Mouse (Mus musculus) thymus, adult 2 months (tissue): ENCODE measurements around the gene Nek2.

ENCODE experiments used
- CTCF ChIP-seq: fragments of 200-500 bp; IDR thresholded peaks from 2 replicates; pipeline ENCODE4 v1.5.1; 2012; ENCODE audit warnings: mild to moderate bottlenecking, control low read depth, low read length, moderate library complexity, borderline replicate concordance; ENCODE audit not compliant: control insufficient read depth, poor library complexity, insufficient read depth; ENCODE audit errors: extremely low read depth
- POLR2A ChIP-seq: fragments of 200-500 bp; IDR thresholded peaks from 2 replicates; pipeline ENCODE4 v1.6.1; 2012; ENCODE audit warnings: mild to moderate bottlenecking, low read length, control low read depth, moderate library complexity; ENCODE audit not compliant: control insufficient read depth, poor library complexity, insufficient read depth; ENCODE audit errors: extremely low read depth

DNA sequence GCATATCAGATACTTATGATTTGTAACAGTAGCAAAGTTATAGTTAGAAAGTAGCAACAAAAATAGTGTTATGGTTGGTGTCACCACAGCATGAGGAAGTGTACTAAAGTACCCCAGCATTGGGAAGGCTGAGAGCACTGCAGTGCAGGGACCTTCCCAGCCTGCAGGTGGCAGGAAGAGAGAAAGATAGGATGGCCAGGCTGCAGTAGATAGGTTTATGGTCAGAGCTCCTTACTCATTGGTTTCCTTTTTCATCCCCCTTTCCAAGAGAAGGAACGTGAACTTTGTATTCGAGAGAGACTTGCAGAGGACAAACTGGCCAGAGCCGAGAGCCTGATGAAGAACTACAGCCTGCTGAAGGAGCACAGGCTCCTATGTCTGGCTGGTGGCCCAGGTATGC lies 7.9 kb downstream of the Nek2 start:
- TF ChIP-seq CTCF (no peak), POLR2A (no peak)
